Mouse (Mus musculus): Measurements from ENCODE around the gene Fam167b.
"Not testable (repeated sequence)": the region's sequence is repeated elsewhere in the genome, so short reads cannot be mapped to it uniquely, and the experiment has no call there.

Gene Fam167b

DNA sequence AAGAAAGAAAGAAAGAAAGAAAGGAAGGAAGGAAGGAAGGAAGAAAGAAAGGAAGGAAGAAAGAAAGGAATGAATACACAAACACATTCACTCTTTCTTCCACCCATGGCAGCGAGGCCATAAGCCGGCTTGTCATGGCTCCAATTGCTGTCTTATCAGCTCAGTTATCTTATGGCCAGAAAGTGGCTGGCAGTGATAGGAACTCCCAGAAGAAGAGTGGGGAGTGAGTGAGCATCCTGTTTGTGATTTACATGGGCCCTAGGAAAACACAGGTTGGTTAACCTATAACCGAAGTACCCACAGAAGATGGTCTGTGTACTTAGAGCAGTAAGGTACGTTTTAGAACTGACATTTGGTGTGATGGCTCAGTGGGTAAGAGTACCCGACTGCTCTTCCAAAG lies 17.2 kb downstream of the Fam167b start:
- DNase-seq (ENCODE audit: extremely low read depth, low read depth) = no peak

DNA sequence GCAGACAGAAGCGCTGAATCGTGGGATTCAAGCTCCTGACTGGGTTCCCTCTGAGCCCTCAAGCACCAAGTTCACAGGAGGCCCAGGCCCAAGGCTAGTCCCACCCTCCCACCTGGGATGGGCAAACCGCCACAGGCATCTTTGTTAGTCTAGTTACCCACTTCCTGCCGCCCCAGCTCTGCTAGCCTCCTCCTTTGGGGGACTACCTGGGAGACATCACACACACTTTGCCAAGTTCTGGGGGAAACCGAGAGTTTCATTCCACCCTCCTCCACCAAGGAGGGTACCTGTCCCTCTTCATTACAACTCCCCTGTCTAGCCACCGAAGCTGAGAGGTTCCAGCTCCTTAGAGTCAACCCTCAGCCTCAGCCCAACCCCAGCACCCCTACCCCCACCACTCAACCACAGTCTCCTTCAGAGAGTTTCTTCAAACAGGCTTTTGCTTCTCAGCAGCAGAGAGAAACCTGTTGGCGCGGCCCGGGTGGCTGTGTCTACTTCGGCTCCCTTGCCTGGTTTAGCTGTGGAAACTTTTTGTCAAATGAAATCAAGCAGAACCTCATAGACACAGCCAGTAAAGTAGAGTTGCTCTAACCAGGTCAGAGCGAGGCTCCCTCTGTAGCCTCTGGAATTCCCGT lies 19.9 kb downstream of the Fam167b start:
- no peak for DNase-seq (ENCODE audit: extremely low read depth, low read depth)

DNA sequence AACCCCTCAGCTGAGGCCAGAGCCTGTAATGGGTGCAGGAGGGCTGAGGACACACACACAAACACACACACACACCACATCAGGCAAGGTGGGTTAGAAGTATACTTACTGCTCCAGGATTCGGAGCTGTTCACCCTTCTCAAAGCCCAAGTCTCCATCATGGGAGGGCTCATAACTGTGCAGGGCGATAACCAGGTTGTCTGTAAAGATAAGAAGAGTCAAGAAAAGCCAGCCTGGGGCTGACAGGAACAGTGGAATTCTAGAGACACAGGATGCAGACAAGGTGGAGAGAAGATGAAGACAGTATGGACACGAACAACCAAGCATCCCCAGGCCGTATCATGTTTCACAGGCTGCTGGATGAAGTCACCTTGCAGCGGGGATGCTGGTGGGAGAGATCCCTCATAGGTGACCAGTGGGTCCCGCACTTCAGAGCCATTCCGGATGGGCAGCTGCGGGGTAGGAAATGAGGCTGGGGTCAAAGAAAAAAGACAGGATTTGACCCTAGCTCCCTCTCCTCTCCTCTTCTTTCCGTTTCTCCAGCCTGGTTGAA lies 21.0 kb downstream of the Fam167b start:
- DNase-seq (ENCODE audit: extremely low read depth, low read depth) = no peak

- DNase-seq (ENCODE audit: extremely low read depth, low read depth) = no peak
These were observed 21.7 kb downstream of the Fam167b start for GRCm38 (mm10) chr4:129556532-129557223.

DNA sequence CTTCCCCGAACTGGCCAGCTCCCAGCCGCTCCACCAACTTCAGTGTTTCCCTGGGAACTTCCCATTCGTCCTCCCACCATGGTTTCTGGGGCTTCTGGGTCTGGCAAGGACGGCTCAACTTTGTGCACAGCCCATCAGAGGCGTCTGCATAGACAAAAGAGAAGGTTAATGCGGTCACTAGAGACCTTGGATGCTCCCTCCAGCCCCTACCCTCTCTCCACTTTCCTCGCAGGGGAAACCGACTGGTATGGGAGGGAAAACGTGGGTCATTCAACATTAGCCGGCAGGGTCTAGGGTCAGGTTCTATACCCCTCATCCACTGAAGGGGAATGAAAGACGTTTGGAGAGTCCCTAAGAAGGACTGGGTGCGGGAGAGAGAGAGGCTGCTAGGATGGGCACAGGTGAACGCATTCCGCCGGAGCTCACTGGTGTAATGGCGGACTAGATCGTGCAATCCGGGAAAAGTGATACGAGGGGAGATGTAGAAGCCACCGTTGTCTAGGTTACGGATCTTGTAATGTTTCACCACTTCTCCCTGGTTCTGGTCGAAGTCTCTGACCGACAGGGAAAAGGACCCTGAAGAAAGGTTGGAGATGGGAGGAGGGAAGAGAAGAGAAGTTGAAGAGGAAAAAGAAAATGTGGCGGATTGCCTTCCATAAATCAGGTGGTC lies 22.4 kb downstream of the Fam167b start:
- DNase-seq (ENCODE audit: extremely low read depth, low read depth) = no peak

- no peak for DNase-seq (ENCODE audit: extremely low read depth, low read depth)
These were observed 22.9 kb downstream of the Fam167b start for GRCm38 (mm10) chr4:129555421-129555861.

- not testable (repeated sequence) for DNase-seq (ENCODE audit: extremely low read depth, low read depth)
These were observed 23.8 kb downstream of the Fam167b start for GRCm38 (mm10) chr4:129554512-129554911.

DNA sequence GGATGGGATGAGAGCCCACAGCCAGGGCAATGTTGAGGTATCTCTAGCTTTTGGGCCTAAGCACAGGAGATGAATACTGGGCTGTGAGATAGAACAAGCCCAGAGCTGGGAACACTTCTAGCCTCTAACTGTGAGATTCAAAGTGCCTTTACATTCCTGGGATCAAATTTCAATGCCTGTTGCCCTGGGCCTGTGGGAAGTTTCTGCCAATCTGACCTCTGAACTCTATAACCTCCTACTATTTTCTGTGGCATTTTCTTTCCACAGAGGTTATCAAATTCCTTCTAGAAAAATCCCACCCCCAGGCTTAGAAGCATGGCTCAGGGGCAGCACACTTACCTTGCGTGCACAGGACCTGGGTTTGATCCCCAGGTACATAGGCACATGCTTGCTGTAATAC lies 28.1 kb downstream of the Fam167b start:
- no peak for DNase-seq (ENCODE audit: extremely low read depth, low read depth)

GRCm38 (mm10) chr4:129549306-129549705 lies 29.0 kb downstream of the Fam167b start:
- no peak for DNase-seq (ENCODE audit: extremely low read depth, low read depth)

GRCm38 (mm10) chr4:129547631-129548030 lies 30.7 kb downstream of the Fam167b start:
- DNase-seq (ENCODE audit: extremely low read depth, low read depth) = not testable (repeated sequence)

GRCm38 (mm10) chr4:129544106-129544505 lies 34.2 kb downstream of the Fam167b start:
- DNase-seq (ENCODE audit: extremely low read depth, low read depth) = no peak

DNA sequence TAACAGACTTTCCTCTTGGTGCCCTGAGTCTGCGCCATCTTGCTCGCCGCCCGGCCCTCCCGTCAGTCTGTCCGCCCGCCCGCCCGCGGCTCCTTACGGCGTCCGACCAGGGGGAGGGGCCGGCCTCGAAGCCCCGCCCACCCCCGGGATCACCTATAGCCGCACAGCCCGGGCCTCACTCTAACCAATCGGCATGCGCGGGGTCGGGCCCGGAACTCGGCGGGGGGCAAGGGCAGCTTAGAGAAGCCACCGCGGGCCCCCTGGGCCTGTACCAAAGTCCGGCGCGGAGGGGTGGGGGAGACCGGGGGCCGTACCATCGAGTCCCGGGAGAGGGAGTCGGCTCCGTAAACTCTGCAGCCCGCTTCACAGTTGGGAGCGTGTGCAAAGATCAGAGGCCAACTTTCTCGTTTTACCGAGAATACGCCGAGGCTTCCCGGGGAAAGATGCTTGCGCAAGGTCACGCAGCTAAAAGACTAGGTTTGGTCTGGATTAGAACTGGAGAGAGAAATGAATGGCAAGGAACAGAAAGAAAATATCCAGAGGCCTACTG lies 35.7 kb downstream of the Fam167b start, which contains the start of gene Hdac1:
Hdac1 (minus strand) TSS at position 122 of the 550 bp plus-strand sequence.
- peak; percentile 82 for DNase-seq (ENCODE audit: extremely low read depth, low read depth)

DNA sequence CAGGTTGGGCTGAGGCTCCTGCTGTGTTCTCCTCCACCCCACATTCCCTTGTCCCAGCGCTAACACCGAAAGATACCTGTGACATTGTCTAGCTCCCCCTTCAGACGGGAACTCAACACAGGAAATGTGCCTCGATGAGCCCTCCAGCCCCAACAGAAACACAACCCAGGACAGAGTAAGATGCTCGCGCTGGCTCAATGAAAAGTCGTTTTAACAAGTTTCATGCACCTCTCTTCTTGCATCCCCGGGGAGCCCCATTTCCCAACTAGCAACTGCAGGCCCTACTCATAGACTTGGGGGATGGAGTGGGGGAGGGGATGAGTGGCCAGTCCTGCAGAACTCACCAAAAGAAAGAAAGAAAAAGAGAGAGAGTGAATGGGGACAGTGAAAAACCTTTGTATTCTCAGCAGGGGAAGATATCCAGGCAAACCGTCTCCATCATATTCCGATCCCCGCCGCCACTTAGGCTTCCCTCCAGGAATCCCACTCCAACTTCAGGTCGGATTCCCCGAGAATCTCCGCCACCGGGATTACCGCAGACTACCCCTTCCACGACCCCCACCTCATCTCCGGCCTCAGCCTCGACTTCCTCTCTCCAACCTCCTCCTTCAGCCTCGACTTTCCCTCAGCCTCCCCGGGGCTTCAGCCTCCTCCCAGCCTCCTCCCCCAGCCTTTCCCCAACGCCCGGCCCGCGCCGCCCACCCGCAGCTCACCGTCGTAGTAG lies 36.3 kb downstream of the Fam167b start:
- DNase-seq (ENCODE audit: extremely low read depth, low read depth) = no peak

DNA sequence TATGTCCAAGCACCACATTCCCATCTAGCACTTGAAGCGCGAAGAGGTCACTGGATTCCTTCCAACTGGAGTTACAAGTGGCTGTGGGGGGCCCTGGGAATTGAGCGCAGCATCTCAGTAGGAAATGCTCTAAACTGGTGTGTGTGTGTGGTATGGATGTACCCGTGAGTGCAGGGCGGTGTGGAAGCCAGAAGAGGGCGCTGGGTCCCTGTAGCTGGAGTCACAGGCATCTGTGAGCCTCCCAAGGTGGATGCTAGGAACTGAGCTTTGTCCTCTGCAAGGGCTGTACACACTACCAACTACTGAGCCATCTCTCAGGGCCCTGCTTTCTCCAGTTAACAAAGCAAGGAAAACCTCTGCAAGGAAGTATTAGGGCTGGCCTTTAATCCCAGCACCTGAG lies 38.3 kb downstream of the Fam167b start:
- DNase-seq (ENCODE audit: extremely low read depth, low read depth) = no peak

DNA sequence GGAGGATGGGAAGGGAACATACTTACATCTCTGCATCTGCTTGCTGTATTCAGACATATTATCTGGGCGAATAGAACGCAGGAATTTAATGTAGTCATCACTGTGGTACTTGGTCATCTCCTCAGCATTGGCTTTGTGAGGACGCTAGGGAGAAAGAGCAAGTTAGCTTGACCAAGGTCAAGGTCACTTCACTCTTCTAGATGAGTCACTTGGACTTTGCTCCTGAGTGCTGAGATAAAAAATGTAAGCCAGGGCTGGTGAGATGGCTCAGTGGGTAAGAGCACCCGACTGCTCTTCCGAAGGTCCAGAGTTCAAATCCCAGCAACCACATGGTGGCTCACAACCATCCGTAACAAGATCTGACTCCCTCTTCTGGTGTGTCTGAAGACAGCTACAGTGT lies 49.4 kb downstream of the Fam167b start:
- DNase-seq (ENCODE audit: extremely low read depth, low read depth) = not testable (repeated sequence)

Data from MEL-GATA-1-ER (cell line).